Mouse (Mus musculus): ENCODE measurements at regions not wholly inside any gene's neighbourhood (a gene's known extent, or its start where the extent isn't known, plus 50 kb on each side); places are given as distances from the start of the nearest gene placed in this dataset.

GRCm38 (mm10) chr2:61071025-61071424 lies 108.0 kb upstream of the Rbms1 start:
- Histone ChIP-seq H3K4me3 (replicated peaks; ENCODE audit: low read length) (no peak overlapping the region), H3K9me3 (ENCODE audit: control insufficient read depth, low read length) (0 out of 2 replicates have a peak, but pooled peaks cover 5% of the 10 kb centered on the region), H3K36me3 (ENCODE audit: control insufficient read depth, insufficient read depth, low read length) (no peaks in the 10 kb centered on the region), H3K27ac (replicated peaks; ENCODE audit: low read depth, low read length) (no peak overlapping the region), H3K4me2 (replicated peaks; ENCODE audit: low read depth, low read length, severe bottlenecking) (no peak overlapping the region), H3K27me3 (ENCODE audit: control insufficient read depth, insufficient read depth, low read length) (no peaks in the 10 kb centered on the region), H3K4me1 (ENCODE audit: control insufficient read depth, insufficient read depth, low read length) (no peaks in the 10 kb centered on the region), H3K9ac (ENCODE audit: low read depth, low read length, severe bottlenecking) (no peak overlapping the region)
- ATAC-seq (ENCODE audit: low FRiP score, low read depth) (no peak), DNase-seq (ENCODE audit: low spot score) (no peak)
- 51% methylated on average over 3 of the region's 3 CpGs for WGBS
- no peak for TF ChIP-seq POLR2A (IDR thresholded peaks at IDR 0.05; ENCODE audit: borderline replicate concordance, extremely low read depth, insufficient read depth, insufficient read length)

GRCm38 (mm10) chr2:61067877-61068276 lies 104.9 kb upstream of the Rbms1 start:
- no peak for TF ChIP-seq POLR2A (IDR thresholded peaks at IDR 0.05; ENCODE audit: borderline replicate concordance, extremely low read depth, insufficient read depth, insufficient read length)
- no peak overlapping the region for H3K4me3 ChIP-seq (replicated peaks; ENCODE audit: low read length)
- H3K9ac ChIP-seq (ENCODE audit: low read depth, low read length, severe bottlenecking), result no peak overlapping the region
- 0 out of 2 replicates have a peak, but pooled peaks cover 7% of the 10 kb centered on the region for H3K9me3 ChIP-seq (ENCODE audit: control insufficient read depth, low read length)
- WGBS, result 86% methylated on average over 2 of the region's 2 CpGs
- H3K4me2 ChIP-seq (replicated peaks; ENCODE audit: low read depth, low read length, severe bottlenecking), result no peak overlapping the region
- H3K36me3 ChIP-seq (ENCODE audit: control insufficient read depth, insufficient read depth, low read length), result no peaks in the 10 kb centered on the region
- DNase-seq (ENCODE audit: low spot score), result no peak
- H3K4me1 ChIP-seq (ENCODE audit: control insufficient read depth, insufficient read depth, low read length), result no peaks in the 10 kb centered on the region
- H3K27me3 ChIP-seq (ENCODE audit: control insufficient read depth, insufficient read depth, low read length), result no peaks in the 10 kb centered on the region
- no peak overlapping the region for H3K27ac ChIP-seq (replicated peaks; ENCODE audit: low read depth, low read length)
- no peak for ATAC-seq (ENCODE audit: low FRiP score, low read depth)

GRCm38 (mm10) chr2:61062125-61062524 lies 99.1 kb upstream of the Rbms1 start:
- Histone ChIP-seq H3K4me3 (replicated peaks; ENCODE audit: low read length) (no peak overlapping the region), H3K4me1 (ENCODE audit: control insufficient read depth, insufficient read depth, low read length) (peaks cover 13% of the 10 kb centered on the region; the same call in 1 of the 2 replicates), H3K27ac (replicated peaks; ENCODE audit: low read depth, low read length) (no peak overlapping the region), H3K4me2 (replicated peaks; ENCODE audit: low read depth, low read length, severe bottlenecking) (no peak overlapping the region), H3K9ac (ENCODE audit: low read depth, low read length, severe bottlenecking) (no peak overlapping the region), H3K27me3 (ENCODE audit: control insufficient read depth, insufficient read depth, low read length) (no peaks in the 10 kb centered on the region), H3K36me3 (ENCODE audit: control insufficient read depth, insufficient read depth, low read length) (no peaks in the 10 kb centered on the region), H3K9me3 (ENCODE audit: control insufficient read depth, low read length) (0 out of 2 replicates have a peak, but pooled peaks cover 7% of the 10 kb centered on the region)
- DNase-seq (ENCODE audit: low spot score), result no peak
- WGBS, result 33% methylated on average over 2 of the region's 2 CpGs
- no peak for TF ChIP-seq POLR2A (IDR thresholded peaks at IDR 0.05; ENCODE audit: borderline replicate concordance, extremely low read depth, insufficient read depth, insufficient read length)
- no peak for ATAC-seq (ENCODE audit: low FRiP score, low read depth)

GRCm38 (mm10) chr2:61060906-61061305 lies 97.9 kb upstream of the Rbms1 start:
- H3K27me3 ChIP-seq (ENCODE audit: control insufficient read depth, insufficient read depth, low read length), result no peaks in the 10 kb centered on the region
- TF ChIP-seq POLR2A (IDR thresholded peaks at IDR 0.05; ENCODE audit: borderline replicate concordance, extremely low read depth, insufficient read depth, insufficient read length), result no peak
- WGBS, result 67% methylated on average over 1 of the region's 1 CpGs
- no peak overlapping the region for H3K27ac ChIP-seq (replicated peaks; ENCODE audit: low read depth, low read length)
- no peak for ATAC-seq (ENCODE audit: low FRiP score, low read depth)
- no peak overlapping the region for H3K4me3 ChIP-seq (replicated peaks; ENCODE audit: low read length)
- no peak overlapping the region for H3K4me2 ChIP-seq (replicated peaks; ENCODE audit: low read depth, low read length, severe bottlenecking)
- peaks cover 13% of the 10 kb centered on the region; the same call in 1 of the 2 replicates for H3K4me1 ChIP-seq (ENCODE audit: control insufficient read depth, insufficient read depth, low read length)
- H3K9ac ChIP-seq (ENCODE audit: low read depth, low read length, severe bottlenecking), result no peak overlapping the region
- DNase-seq (ENCODE audit: low spot score), result no peak
- no peaks in the 10 kb centered on the region for H3K36me3 ChIP-seq (ENCODE audit: control insufficient read depth, insufficient read depth, low read length)
- H3K9me3 ChIP-seq (ENCODE audit: control insufficient read depth, low read length), result 0 out of 2 replicates have a peak, but pooled peaks cover under 1% of the 10 kb centered on the region

- Histone ChIP-seq H3K4me2 (replicated peaks; ENCODE audit: low read depth, low read length, severe bottlenecking) (no peak overlapping the region), H3K4me1 (ENCODE audit: control insufficient read depth, insufficient read depth, low read length) (peaks cover 13% of the 10 kb centered on the region; the same call in 1 of the 2 replicates), H3K27me3 (ENCODE audit: control insufficient read depth, insufficient read depth, low read length) (no peaks in the 10 kb centered on the region), H3K4me3 (replicated peaks; ENCODE audit: low read length) (no peak overlapping the region), H3K27ac (replicated peaks; ENCODE audit: low read depth, low read length) (peak overlapping the region; percentile 56; the same call in 1 of the 2 replicates), H3K36me3 (ENCODE audit: control insufficient read depth, insufficient read depth, low read length) (no peaks in the 10 kb centered on the region), H3K9ac (ENCODE audit: low read depth, low read length, severe bottlenecking) (no peak overlapping the region), H3K9me3 (ENCODE audit: control insufficient read depth, low read length) (no peaks in the 10 kb centered on the region)
- peak; percentile 83 for ATAC-seq (ENCODE audit: low FRiP score, low read depth)
- DNase-seq (ENCODE audit: low spot score), result peak; percentile 74
- 23% methylated on average over 6 of the region's 6 CpGs for WGBS
- TF ChIP-seq POLR2A (IDR thresholded peaks at IDR 0.05; ENCODE audit: borderline replicate concordance, extremely low read depth, insufficient read depth, insufficient read length), result no peak
These were observed 95.7 kb upstream of the Rbms1 start for GRCm38 (mm10) chr2:61058545-61059235.

Data from limb, embryonic 14.5 days (tissue).